ENCODE assay signal across 14 mouse cellular contexts in the genomic region with DNA sequence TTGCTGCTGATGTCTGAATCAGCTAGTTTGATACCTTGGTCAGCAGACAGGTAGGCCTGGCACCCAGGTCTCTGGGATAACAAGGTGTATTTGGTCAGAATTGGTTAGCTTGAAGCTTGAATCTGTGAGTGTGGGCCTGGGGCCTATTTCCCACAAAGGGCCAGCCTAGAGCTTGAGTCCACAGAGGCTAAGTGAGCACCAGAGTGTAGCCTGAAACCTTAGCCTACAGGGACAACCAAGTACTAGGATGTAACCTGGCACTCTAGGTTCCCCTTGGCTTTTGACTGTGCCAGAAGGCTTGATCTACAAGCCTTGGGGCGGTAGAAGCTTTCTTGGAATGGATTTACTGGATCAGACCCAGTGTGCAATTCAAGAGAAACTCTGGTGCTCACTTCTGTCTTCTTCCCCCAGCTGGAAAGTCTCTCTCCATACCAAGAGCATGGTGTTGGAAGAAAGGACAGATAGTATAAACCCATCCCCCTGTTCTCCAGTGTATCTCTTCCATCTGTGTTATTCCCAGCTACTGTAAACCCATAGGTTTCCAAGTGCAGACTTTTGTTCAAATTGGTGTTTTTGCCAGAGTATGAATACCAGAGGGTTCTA. TPM values are rescaled to one million over a fixed set of nuclear protein-coding genes. Genes with fewer than 3 reads are reported as not detected.
DNase-seq lines count a peak whose midpoint lies in the region; ATAC-seq and TF ChIP-seq lines count a peak whose summit lies in the region.
"Had no signal": no experiment of that assay in that cellular context is flagged by ENCODE, and none has a peak within 500 bp of the region (broad histone marks: within the 10 kb centered on the region; RNA-seq: fewer than 3 reads in every experiment).

No protein-coding gene starts in this region.

- intact Hi-C loops in heart, postnatal 36 days (cut with DNase I): no loop called here

- no peak for TF ChIP-seq CTCF in heart, postnatal 0 days (IDR thresholded peaks at IDR 0.05; ENCODE audit: low read depth)
- TF ChIP-seq CTCF in intestine, postnatal 0 days (IDR thresholded peaks at IDR 0.05; ENCODE audit: low read depth): no peak
- TF ChIP-seq CTCF in stomach, postnatal 0 days (IDR thresholded peaks at IDR 0.05; ENCODE audit: low read depth): no peak

- no peaks in the 10 kb centered on the region for H3K9me3 ChIP-seq in heart, postnatal 0 days (replicated peaks; ENCODE audit: control insufficient read depth, low read length)
- H3K9me3 ChIP-seq in lung, embryonic 15.5 days: no peaks in the 10 kb centered on the region
- H3K9me3 ChIP-seq in intestine, postnatal 0 days (ENCODE audit: control insufficient read depth): no peaks in the 10 kb centered on the region
- H3K9me3 ChIP-seq in stomach, postnatal 0 days (ENCODE audit: control insufficient read depth, low read length): no peaks in the 10 kb centered on the region
- H3K9me3 ChIP-seq: midbrain, embryonic 10.5 days; neural tube, embryonic 13.5 days had no signal

- H3K4me3 ChIP-seq in heart, postnatal 0 days (ENCODE audit: low read depth, low read length): no peak overlapping the region
- no peak overlapping the region for H3K4me3 ChIP-seq in lung, embryonic 15.5 days
- no peak overlapping the region for H3K4me3 ChIP-seq in intestine, postnatal 0 days (ENCODE audit: low read depth, low read length)
- no peak overlapping the region for H3K4me3 ChIP-seq in stomach, postnatal 0 days (ENCODE audit: low read depth, low read length)
- H3K4me3 ChIP-seq: midbrain, embryonic 10.5 days; neural tube, embryonic 13.5 days had no signal

- peak overlapping the region; percentile 70 for H3K27ac ChIP-seq in heart, postnatal 0 days (ENCODE audit: low read depth)
- H3K27ac ChIP-seq in lung, embryonic 15.5 days: peak overlapping the region; percentile 64; the same call in 1 of the 2 replicates
- peak overlapping the region; percentile 3 for H3K27ac ChIP-seq in intestine, postnatal 0 days (ENCODE audit: low read depth, low read length)
- H3K27ac ChIP-seq in stomach, postnatal 0 days (replicated peaks): peak overlapping the region; percentile 67
- H3K27ac ChIP-seq: midbrain, embryonic 10.5 days; neural tube, embryonic 13.5 days had no signal

- H3K4me1 ChIP-seq in heart, postnatal 0 days (ENCODE audit: control insufficient read depth, insufficient read depth): no peaks in the 10 kb centered on the region
- peaks cover 8% of the 10 kb centered on the region for H3K4me1 ChIP-seq in lung, embryonic 15.5 days
- 0 out of 2 replicates have a peak, but pooled peaks cover 2% of the 10 kb centered on the region for H3K4me1 ChIP-seq in intestine, postnatal 0 days (replicated peaks; ENCODE audit: control insufficient read depth, insufficient read depth, low read length)
- H3K4me1 ChIP-seq in stomach, postnatal 0 days (replicated peaks; ENCODE audit: control insufficient read depth, insufficient read depth): no peaks in the 10 kb centered on the region
- H3K4me1 ChIP-seq: midbrain, embryonic 10.5 days; neural tube, embryonic 13.5 days had no signal

- 47% methylated on average over 1 of the region's 1 CpGs for WGBS in heart, postnatal 0 days
- 68% methylated on average over 1 of the region's 1 CpGs for WGBS in lung, embryonic 15.5 days
- WGBS in intestine, postnatal 0 days: 88% methylated on average over 1 of the region's 1 CpGs
- WGBS in stomach, postnatal 0 days: 47% methylated on average over 1 of the region's 1 CpGs

- no peak overlapping the region for H3K4me2 ChIP-seq in heart, postnatal 0 days (ENCODE audit: low read depth, low read length)
- H3K4me2 ChIP-seq in lung, embryonic 15.5 days: no peak overlapping the region
- no peak overlapping the region for H3K4me2 ChIP-seq in intestine, postnatal 0 days (replicated peaks; ENCODE audit: low read depth)
- no peak overlapping the region for H3K4me2 ChIP-seq in stomach, postnatal 0 days (replicated peaks; ENCODE audit: low read depth)
- H3K4me2 ChIP-seq: neural tube, embryonic 13.5 days had no signal

- TF ChIP-seq EP300 in heart, postnatal 0 days (IDR thresholded peaks at IDR 0.05; ENCODE audit: low read depth): no peak
- no peak for TF ChIP-seq EP300 in stomach, postnatal 0 days (optimal IDR thresholded peaks at IDR 0.05)

- no peaks in the 10 kb centered on the region for H3K27me3 ChIP-seq in heart, postnatal 0 days (ENCODE audit: control insufficient read depth, insufficient read depth, low read length)
- H3K27me3 ChIP-seq in lung, embryonic 15.5 days: no peaks in the 10 kb centered on the region
- no peaks in the 10 kb centered on the region for H3K27me3 ChIP-seq in intestine, postnatal 0 days (replicated peaks; ENCODE audit: control insufficient read depth, insufficient read depth, low read length)
- no peaks in the 10 kb centered on the region for H3K27me3 ChIP-seq in stomach, postnatal 0 days (ENCODE audit: control insufficient read depth, insufficient read depth, low read length)
- H3K27me3 ChIP-seq: neural tube, embryonic 13.5 days had no signal

- no peak overlapping the region for H3K9ac ChIP-seq in heart, postnatal 0 days (replicated peaks; ENCODE audit: low read depth, low read length)
- H3K9ac ChIP-seq in lung, embryonic 15.5 days: no peak overlapping the region
- no peak overlapping the region for H3K9ac ChIP-seq in intestine, postnatal 0 days (ENCODE audit: low read depth, low read length)
- no peak overlapping the region for H3K9ac ChIP-seq in stomach, postnatal 0 days (ENCODE audit: low read length)
- H3K9ac ChIP-seq: neural tube, embryonic 13.5 days had no signal

- no peak for DNase-seq in heart, postnatal 0 days (ENCODE audit: low spot score)
- no peak for DNase-seq in heart, postnatal 36 days
- DNase-seq in lung, postnatal 4 days: no peak
- DNase-seq in stomach, postnatal 0 days (ENCODE audit: low spot score): no peak
- no peak for DNase-seq in frontal cortex, postnatal 14 days (ENCODE audit: low spot score in 2 of 2)
- DNase-seq: adrenal gland, postnatal 10 days; cerebellum, postnatal 10 days; right cerebral cortex, postnatal 25 days had no signal

- ATAC-seq in heart, postnatal 0 days (ENCODE audit: insufficient read depth, low read depth): no peak
- ATAC-seq in lung, embryonic 15.5 days (ENCODE audit: borderline replicate concordance, extremely low read depth, low FRiP score, low TSS enrichment): no peak
- ATAC-seq in intestine, postnatal 0 days: no peak
- peak; percentile 38; the same call in 1 of the 2 replicates for ATAC-seq in stomach, postnatal 0 days (ENCODE audit: low FRiP score, low TSS enrichment)
- ATAC-seq: CD4-positive, CD25-positive, alpha-beta regulatory T cell, adult 4 months; inflammation-experienced regulatory T-cells, adult 6 months had no signal

- no peaks in the 10 kb centered on the region for H3K36me3 ChIP-seq in heart, postnatal 0 days (replicated peaks; ENCODE audit: control insufficient read depth, insufficient read depth, low read length)
- no peaks in the 10 kb centered on the region for H3K36me3 ChIP-seq in lung, embryonic 15.5 days
- H3K36me3 ChIP-seq in intestine, postnatal 0 days (ENCODE audit: control insufficient read depth, insufficient read depth): no peaks in the 10 kb centered on the region
- no peaks in the 10 kb centered on the region for H3K36me3 ChIP-seq in stomach, postnatal 0 days (ENCODE audit: control insufficient read depth, insufficient read depth, low read length)
- H3K36me3 ChIP-seq: midbrain, embryonic 10.5 days; neural tube, embryonic 13.5 days had no signal

RNA-seq across cellular contexts. Expression of gene Xdh, which starts 11.9 kb away (rescaled TPM):
- total RNA-seq in heart, postnatal 0 days (2014; rRNA removed; ENCODE audit: low replicate concordance): 7.8 and 20.4 TPM in 2 replicates
- 2.3 and 2.8 TPM in 2 replicates for polyA plus RNA-seq in heart, postnatal 0 days (2015; fragmentation: Nextera tagmentation; extraction: Ambion mirVana)
- total RNA-seq in heart, postnatal 36 days (2021): 100 to 1,000 TPM; 104 to 189 TPM
- 4.1 and 6.0 TPM in 2 replicates for polyA plus RNA-seq in lung, embryonic 15.5 days (2015; fragmentation: Nextera tagmentation; extraction: Ambion mirVana)
- polyA plus RNA-seq in intestine, postnatal 0 days (2015; fragmentation: Nextera tagmentation; extraction: Ambion mirVana): 42.9 and 51.1 TPM in 2 replicates
- polyA plus RNA-seq in stomach, postnatal 0 days (2015; fragmentation: Nextera tagmentation; extraction: Ambion mirVana): 16.4 and 18.4 TPM in 2 replicates

Comparison
In these comparisons a context has a peak if more than half of its experiments do, and no peak if none do; other contexts are left out.
1. H3K27ac ChIP-seq: peak in every context shown above with its lines; median percentile 70 in heart, postnatal 0 days; 67 in stomach, postnatal 0 days; 64 in lung, embryonic 15.5 days; 3 in intestine, postnatal 0 days.